Mouse (Mus musculus) spleen, postnatal 4 days (tissue): ENCODE data around the gene Bicd2.
A peak's percentile ranks its signal among the peaks of the same experiment; 100 is the strongest.
"Not testable (repeated sequence)": the region's sequence is repeated elsewhere in the genome, so short reads cannot be mapped to it uniquely, and the experiment has no call there.

Experiments
- DNase-seq, 2 experiments: peaks; one replicate each; pipeline ENCODE4 v3.0.0; 2022; ENCODE audit warnings: low spot score in 2 of 2

The Bicd2 gene

DNA sequence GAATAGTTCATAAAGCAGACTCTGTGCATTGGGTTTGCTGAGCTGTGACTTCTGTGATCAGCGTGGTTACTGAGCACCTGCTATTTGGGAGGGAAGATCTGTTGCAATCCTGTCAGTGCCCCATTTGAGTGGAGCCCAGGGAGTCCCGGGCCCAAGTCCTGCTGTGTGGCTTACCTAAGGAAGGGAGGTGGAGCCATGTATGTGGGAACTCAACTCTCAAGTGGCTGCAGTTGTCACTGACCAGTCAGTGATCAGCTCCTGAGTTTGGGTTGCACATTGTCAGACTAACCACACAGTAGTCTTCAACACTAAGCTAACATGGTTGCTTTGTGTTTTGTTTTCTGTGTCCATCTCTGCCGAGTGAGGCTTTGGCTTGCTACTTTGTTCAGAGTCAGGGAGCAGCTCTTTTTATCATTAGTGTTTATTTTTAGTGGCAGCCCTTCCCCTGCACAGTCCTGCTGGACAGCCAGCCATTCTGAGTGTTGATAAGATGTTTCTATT is 19.6 kb downstream of the Bicd2 start:
- no peak for DNase-seq

GRCm38 (mm10) chr13:49362364-49362763 is 21.0 kb downstream of the Bicd2 start:
- DNase-seq, result no peak

- no peak for DNase-seq
Measured at GRCm38 (mm10) chr13:49362804-49363203, 21.4 kb downstream of the Bicd2 start.

DNA sequence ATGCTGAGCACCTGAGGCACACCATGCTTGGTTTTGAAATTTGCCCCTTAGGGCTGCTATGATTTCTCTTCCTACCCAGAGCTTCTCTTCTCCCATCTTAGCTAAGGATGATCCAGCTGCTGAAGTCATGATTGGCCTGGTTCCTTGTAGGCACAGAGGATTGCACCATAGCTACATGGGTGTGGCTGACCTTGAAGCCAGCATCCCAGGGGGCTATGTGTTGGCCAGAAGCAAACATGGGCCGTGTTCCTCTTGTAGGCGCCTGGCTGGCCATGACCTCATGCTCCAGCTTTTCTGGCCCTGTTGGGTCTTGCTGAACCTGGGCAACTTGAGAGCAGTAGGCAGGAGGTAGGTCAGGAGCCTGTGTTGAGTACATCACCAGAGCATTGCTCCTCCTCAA is 23.3 kb downstream of the Bicd2 start:
- DNase-seq, result no peak

DNA sequence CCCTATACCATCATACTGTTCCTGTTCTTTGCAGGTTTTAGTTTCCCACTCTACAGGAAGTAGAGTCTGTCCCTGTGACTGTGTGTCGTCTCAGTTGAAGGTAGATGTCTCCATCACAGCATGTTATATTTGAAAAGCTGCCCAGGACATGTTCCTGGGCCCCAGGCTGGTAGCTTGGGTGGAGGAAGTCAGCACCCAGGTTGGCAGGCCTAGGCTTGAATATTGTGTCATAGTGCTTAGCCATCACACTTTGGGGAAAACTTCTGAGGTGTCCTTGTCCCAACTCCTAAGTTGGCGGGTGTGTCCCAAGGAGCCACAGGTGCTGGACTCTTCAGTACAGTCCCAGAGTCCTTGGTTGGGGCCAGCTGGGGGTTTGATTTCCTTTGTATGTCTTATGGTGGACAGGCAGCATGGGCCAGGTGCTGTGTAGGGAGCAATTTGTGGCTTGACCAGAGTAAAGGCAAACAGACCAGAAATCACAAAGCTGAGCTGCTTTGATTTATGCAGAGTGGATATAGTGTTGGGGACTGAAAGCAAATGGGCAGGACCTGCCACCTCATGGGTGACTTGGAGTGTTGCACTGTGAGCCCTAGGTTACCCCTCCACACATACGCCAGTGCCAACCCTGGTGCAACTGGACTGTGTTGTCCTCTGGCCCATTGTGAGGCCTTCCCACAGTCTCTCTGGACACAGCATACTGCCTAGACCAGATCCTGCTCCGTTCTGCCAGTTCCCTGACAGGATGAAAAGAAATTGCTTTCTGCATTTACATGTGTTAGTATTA is 26.5 kb downstream of the Bicd2 start:
- no peak for DNase-seq

GRCm38 (mm10) chr13:49369404-49369803 is 28.0 kb downstream of the Bicd2 start:
- DNase-seq, result no peak

- DNase-seq, result not testable (repeated sequence)
Measured at GRCm38 (mm10) chr13:49370216-49370615, 28.8 kb downstream of the Bicd2 start.

GRCm38 (mm10) chr13:49370916-49371315 is 29.5 kb downstream of the Bicd2 start:
- not testable (repeated sequence) for DNase-seq

GRCm38 (mm10) chr13:49371428-49371899 is 30.1 kb downstream of the Bicd2 start:
- peak in 1 of 2 experiments; percentile 44 for DNase-seq

DNA sequence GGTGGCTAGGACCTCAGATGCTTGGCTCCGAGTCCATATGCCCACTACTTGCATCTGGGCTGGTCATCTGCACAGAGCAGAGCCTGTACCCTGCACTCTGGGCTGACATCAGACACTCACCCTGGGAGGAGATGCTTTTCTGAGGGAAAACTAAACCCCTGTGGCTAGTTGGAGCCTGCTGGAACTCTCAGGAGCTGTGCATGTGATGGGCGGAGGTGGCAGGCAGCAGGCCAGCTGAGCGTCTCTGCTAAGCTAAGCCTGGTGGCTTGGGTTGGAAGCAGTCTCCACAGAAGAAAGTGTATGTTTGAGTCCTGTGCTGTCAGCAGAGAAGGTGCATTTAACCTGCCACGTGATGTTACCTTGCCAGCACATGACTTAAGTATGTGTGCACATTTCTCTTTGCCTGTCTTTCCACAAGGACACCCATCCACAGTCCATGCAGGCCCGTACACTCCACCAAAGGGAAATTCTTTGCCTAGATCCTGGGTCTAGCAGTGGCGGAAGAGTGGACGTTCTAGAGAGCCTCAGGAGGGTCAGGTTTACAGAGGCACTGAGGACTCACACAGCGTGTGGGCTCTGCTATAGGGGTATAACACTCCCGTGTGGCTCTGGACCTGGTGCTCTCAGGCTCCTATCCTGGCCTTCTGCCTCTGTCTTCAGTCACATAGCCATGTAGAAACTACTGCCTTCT is 31.1 kb downstream of the Bicd2 start:
- DNase-seq, result no peak

DNA sequence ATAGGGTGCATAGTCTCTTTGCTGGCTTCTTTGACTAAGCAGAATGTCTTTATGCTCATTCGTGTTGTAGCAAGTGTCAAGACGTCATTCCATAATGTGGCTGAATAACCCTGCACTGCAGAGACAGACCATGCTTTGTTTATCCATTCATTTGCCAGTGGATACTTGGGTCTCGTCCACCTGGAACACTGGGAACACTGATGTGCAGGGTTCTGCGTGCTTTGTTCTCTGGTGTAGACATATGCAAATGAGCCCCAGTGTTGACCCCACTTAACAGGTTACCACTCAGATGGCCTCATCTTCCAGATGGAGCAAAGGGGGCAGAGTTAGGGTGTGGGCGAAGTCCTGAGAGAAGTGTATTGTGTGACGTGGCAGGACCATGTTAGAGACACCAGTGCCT is 32.9 kb downstream of the Bicd2 start:
- no peak for DNase-seq

GRCm38 (mm10) chr13:49374730-49375129 is 33.3 kb downstream of the Bicd2 start:
- no peak for DNase-seq

GRCm38 (mm10) chr13:49377608-49378007 is 36.2 kb downstream of the Bicd2 start:
- no peak for DNase-seq

DNA sequence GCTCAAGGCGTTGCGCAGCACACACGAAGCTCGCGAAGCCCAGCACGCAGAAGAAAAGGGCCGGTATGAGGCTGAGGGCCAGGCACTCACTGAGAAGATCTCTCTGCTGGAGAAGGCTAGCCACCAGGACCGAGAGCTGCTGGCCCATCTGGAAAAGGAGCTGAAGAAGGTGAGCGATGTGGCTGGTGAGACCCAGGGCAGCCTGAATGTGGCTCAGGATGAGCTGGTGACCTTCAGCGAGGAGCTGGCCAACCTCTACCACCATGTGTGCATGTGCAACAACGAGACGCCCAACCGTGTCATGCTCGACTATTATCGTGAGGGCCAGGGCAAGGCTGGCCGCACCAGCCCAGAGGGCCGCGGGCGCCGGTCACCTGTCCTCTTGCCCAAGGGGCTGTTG is 37.9 kb downstream of the Bicd2 start:
- no peak for DNase-seq

- peak; percentile 79 to 92 for DNase-seq
Measured at GRCm38 (mm10) chr13:49381230-49381629, 39.8 kb downstream of the Bicd2 start.

DNA sequence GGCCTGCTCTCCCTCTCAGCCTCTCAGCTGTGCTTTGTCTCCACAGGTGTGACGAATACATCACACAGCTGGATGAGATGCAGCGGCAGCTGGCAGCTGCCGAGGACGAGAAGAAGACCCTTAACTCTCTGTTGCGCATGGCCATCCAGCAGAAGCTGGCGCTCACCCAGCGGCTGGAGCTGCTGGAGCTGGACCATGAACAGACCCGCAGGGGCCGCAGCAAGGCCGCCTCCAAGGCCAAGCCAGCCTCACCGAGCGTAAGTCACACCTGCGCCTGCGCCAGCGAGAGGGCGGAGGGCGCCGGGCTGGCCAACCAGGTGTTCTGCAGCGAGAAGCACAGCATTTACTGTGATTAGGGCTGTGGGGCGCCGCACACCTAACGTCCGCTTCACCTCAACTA is 41.6 kb downstream of the Bicd2 start:
- no peak for DNase-seq

- no peak for DNase-seq
Measured at GRCm38 (mm10) chr13:49384751-49385463, 43.5 kb downstream of the Bicd2 start.

GRCm38 (mm10) chr13:49391374-49391773 is 50.0 kb downstream of the Bicd2 start:
- peak; percentile 43 to 74 for DNase-seq

- no peak for DNase-seq
Measured at GRCm38 (mm10) chr13:49393579-49393978, 52.2 kb downstream of the Bicd2 start.

DNA sequence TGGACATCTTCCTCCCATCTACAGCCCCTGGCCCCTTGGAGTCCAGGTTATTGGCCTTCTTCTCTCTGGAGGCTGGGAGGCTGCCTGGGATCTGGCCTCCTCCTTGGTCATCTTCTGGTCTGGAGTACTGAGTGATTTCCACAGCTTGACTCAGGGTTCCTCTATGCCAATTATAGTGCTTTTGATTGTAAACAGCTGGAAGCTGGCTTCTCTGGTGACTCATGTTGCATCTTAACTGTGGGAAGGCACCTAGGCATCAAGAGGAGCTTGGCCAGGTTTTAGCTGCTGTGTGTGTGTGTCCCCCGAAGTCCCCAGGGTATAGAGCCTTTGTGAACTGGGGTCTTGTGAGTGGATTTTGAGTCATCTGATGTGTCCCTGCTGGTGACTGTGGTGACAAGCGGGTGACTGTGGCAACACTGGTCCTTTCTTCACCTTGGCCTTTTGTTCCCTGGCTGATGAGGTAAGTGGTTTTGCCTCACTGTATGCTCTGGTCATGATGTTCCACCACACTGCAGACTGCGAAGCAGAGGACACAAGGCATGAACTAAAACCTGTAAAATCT is 53.6 kb downstream of the Bicd2 start:
- DNase-seq, result no peak

- DNase-seq, result no peak
Measured at GRCm38 (mm10) chr13:49396798-49397197, 55.4 kb downstream of the Bicd2 start.

- DNase-seq, result no peak
Measured at GRCm38 (mm10) chr13:49398191-49398590, 56.8 kb downstream of the Bicd2 start.
